Mouse (Mus musculus): Measurements from ENCODE around the gene Ctcfl.

- TF ChIP-seq POLR2A (IDR thresholded peaks at IDR 0.05; ENCODE audit: control insufficient read depth, low read depth, low read length) (no peak), CTCF (IDR thresholded peaks at IDR 0.05; ENCODE audit: control insufficient read depth, insufficient read depth, insufficient replicate concordance, low read depth, low read length) (no peak)
These were observed 32.0 kb upstream of the Ctcfl start for GRCm38 (mm10) chr2:173151352-173151751.

All from testis, adult 2 months (tissue).